In the genomic region with DNA sequence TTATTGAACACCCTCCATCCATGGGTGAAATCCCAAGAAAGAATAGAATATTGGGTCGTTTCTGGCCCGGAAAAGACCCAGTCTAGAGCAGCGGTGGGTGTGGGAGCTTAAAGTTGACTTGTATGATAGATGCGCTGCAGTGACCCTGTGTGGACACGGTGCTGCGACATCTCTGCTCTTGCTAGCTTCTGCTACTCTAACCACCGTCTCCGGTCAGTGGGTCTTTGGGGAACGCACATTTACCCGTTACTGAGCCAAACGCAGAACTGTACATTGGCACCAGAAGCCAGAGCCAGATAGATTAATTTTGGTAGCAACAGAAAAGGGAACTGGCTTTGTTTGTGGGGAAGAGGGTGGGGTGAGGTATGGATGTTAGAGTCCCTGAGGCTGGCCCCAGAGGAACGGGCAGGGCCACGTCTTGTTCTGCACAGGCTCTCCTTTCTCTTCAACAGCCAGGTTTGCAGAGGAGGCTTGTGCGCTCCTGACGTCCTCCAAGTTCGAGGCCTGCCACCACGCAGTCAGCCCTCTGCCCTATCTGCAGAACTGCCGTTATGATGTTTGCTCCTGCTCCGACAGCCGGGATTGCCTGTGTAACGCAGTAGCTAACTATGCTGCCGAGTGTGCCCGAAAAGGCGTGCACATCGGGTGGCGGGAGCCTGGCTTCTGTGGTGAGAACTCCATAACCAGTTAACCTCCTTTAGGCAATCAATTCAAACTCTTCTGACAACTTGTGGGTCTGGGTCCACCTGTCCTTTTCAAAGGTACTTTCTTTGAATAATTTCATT, we compare ENCODE assay signal across 8 mouse cellular contexts. TPM values are rescaled to one million over a fixed set of nuclear protein-coding genes. Genes with fewer than 3 reads are reported as not detected.
DNase-seq lines count a peak whose midpoint lies in the region; ATAC-seq lines count a peak whose summit lies in the region.

No protein-coding gene starts in this region.

- H3K27me3 ChIP-seq in midbrain, embryonic 12.5 days: peaks cover 27% of the 10 kb centered on the region
- no peaks in the 10 kb centered on the region for H3K27me3 ChIP-seq in midbrain, embryonic 14.5 days (ENCODE audit: control insufficient read depth, insufficient read depth, low read length)
- H3K27me3 ChIP-seq in limb, embryonic 13.5 days: peaks cover 11% of the 10 kb centered on the region
- H3K27me3 ChIP-seq in splenic B cell, adult 2 months (ENCODE audit: control insufficient read depth, insufficient read depth, low read length, poor library complexity, severe bottlenecking): no peaks in the 10 kb centered on the region

- 0 out of 2 replicates have a peak, but pooled peaks cover 4% of the 10 kb centered on the region for H3K4me1 ChIP-seq in midbrain, embryonic 12.5 days
- H3K4me1 ChIP-seq in midbrain, embryonic 14.5 days (ENCODE audit: control insufficient read depth, insufficient read depth, low read length): no peaks in the 10 kb centered on the region
- H3K4me1 ChIP-seq in limb, embryonic 13.5 days: peaks cover 17% of the 10 kb centered on the region; the same call in 1 of the 2 replicates

- intact Hi-C loops in heart, postnatal 25 days (cut with DNase I): loop anchor here (2.0 kb wide), 1 partner anchor 185 kb away; no protein-coding TSS in a partner anchor
- intact Hi-C loops in left cerebral cortex, postnatal 36 days (cut with DNase I): loop anchor here (1.0 to 5.0 kb wide), 3 partner anchors 77 to 327 kb away; no protein-coding TSS in a partner anchor

- peak; percentile 94 for DNase-seq in heart, adult 11 months
- no peak for DNase-seq in heart, postnatal 25 days (ENCODE audit: low spot score)
- DNase-seq in midbrain, embryonic 14.5 days: no peak
- peak; percentile 23 for DNase-seq in splenic B cell, adult 2 months (ENCODE audit: low read depth, low spot score)
- DNase-seq in left cerebral cortex, postnatal 36 days (ENCODE audit: low spot score in 2 of 2): no peak
- DNase-seq in embryo, embryonic 10 days (ENCODE audit: low spot score): no peak

- no peak overlapping the region for H3K9ac ChIP-seq in midbrain, embryonic 12.5 days (replicated peaks)
- no peak overlapping the region for H3K9ac ChIP-seq in midbrain, embryonic 14.5 days (replicated peaks; ENCODE audit: low read length)
- no peak overlapping the region for H3K9ac ChIP-seq in limb, embryonic 13.5 days

- no peak overlapping the region for H3K27ac ChIP-seq in midbrain, embryonic 12.5 days (replicated peaks)
- H3K27ac ChIP-seq in midbrain, embryonic 14.5 days (replicated peaks; ENCODE audit: low read depth, low read length): no peak overlapping the region
- no peak overlapping the region; the same call in 1 of the 2 replicates for H3K27ac ChIP-seq in limb, embryonic 13.5 days

- ATAC-seq in midbrain, embryonic 12.5 days (ENCODE audit: low FRiP score, low read depth): 0 out of 2 replicates have a peak, but pooled peaks have one; percentile 2
- ATAC-seq in midbrain, embryonic 14.5 days (ENCODE audit: low FRiP score, low TSS enrichment): no peak
- ATAC-seq in limb, embryonic 13.5 days (ENCODE audit: low FRiP score, low read depth): no peak

- no peak overlapping the region for H3K4me3 ChIP-seq in midbrain, embryonic 12.5 days
- no peak overlapping the region for H3K4me3 ChIP-seq in midbrain, embryonic 14.5 days (replicated peaks; ENCODE audit: low read depth, low read length)
- no peak overlapping the region for H3K4me3 ChIP-seq in limb, embryonic 13.5 days

- H3K9me3 ChIP-seq in midbrain, embryonic 12.5 days: no peaks in the 10 kb centered on the region
- no peaks in the 10 kb centered on the region for H3K9me3 ChIP-seq in midbrain, embryonic 14.5 days (ENCODE audit: control insufficient read depth, low read length)
- H3K9me3 ChIP-seq in limb, embryonic 13.5 days: no peaks in the 10 kb centered on the region

- peak overlapping the region; percentile 25; the same call in 1 of the 2 replicates for H3K4me2 ChIP-seq in midbrain, embryonic 12.5 days (replicated peaks)
- H3K4me2 ChIP-seq in midbrain, embryonic 14.5 days (ENCODE audit: low read length): no peak overlapping the region
- H3K4me2 ChIP-seq in limb, embryonic 13.5 days (replicated peaks): peak overlapping the region; percentile 45; the same call in 1 of the 2 replicates

- 87% methylated on average over 26 of the region's 26 CpGs for whole genome bisulfite sequencing in midbrain, embryonic 12.5 days
- WGBS in midbrain, embryonic 14.5 days: 84% methylated on average over 26 of the region's 26 CpGs
- 79% methylated on average over 26 of the region's 26 CpGs for WGBS in limb, embryonic 13.5 days

- no peaks in the 10 kb centered on the region for H3K36me3 ChIP-seq in midbrain, embryonic 12.5 days
- H3K36me3 ChIP-seq in midbrain, embryonic 14.5 days (ENCODE audit: control insufficient read depth, insufficient read depth, low read length): no peaks in the 10 kb centered on the region
- no peaks in the 10 kb centered on the region for H3K36me3 ChIP-seq in limb, embryonic 13.5 days
- no peaks in the 10 kb centered on the region for H3K36me3 ChIP-seq in splenic B cell, adult 2 months (ENCODE audit: control insufficient read depth, insufficient read depth, low read length, poor library complexity, severe bottlenecking)

RNA-seq across cellular contexts. Expression of a gene that starts 57.3 kb away (rescaled TPM):
- total RNA-seq in heart, postnatal 25 days (2021): 100 to 1,000 TPM; 104 to 114 TPM
- polyA plus RNA-seq in midbrain, embryonic 12.5 days (2016; fragmentation: Nextera tagmentation; extraction: Ambion mirVana): 11.3 and 15.3 TPM in 2 replicates
- 3.9 and 10.0 TPM in 2 replicates for polyA plus RNA-seq in midbrain, embryonic 14.5 days (2014; fragmentation: Nextera tagmentation; extraction: Ambion mirVana)
- 6.7 and 6.9 TPM in 2 replicates for polyA plus RNA-seq in limb, embryonic 13.5 days (2015; fragmentation: Nextera tagmentation; extraction: Ambion mirVana)
- 10 to 100 TPM; 15.4 to 18.6 TPM for total RNA-seq in left cerebral cortex, postnatal 36 days (2021)

Comparison
In these comparisons a context has a peak if more than half of its experiments do, and no peak if none do; other contexts are left out.
1. DNase-seq: peak in heart, adult 11 months (single experiment) and splenic B cell, adult 2 months (single experiment); none in heart, postnatal 25 days (single experiment), midbrain, embryonic 14.5 days (single experiment), left cerebral cortex, postnatal 36 days (0 of 2) and embryo, embryonic 10 days (single experiment).